Mouse (Mus musculus) MEL (cell line): ENCODE data around the gene Rcn2. TPM values are rescaled to one million over a fixed set of nuclear protein-coding genes. Genes with fewer than 3 reads are reported as not detected.

Experiments
- DNase-seq: peaks from one replicate; pipeline ENCODE4 v3.0.0; 2011; ENCODE audit warnings: low read depth, low spot score
- H3K27ac ChIP-seq: 2 replicates; pipeline ENCODE4 v1.5.1; 2012; ENCODE audit warnings: low read depth, mild to moderate bottlenecking, control low read depth, low read length, moderate library complexity; ENCODE audit not compliant: control insufficient read depth
- H3K27me3 ChIP-seq, 2 experiments: fragments of 150-350 bp in 1 of 2; sonication (generic) in 1 of 2; 2 replicates each; pipeline ENCODE4 v1.6.1; 2012; ENCODE audit warnings: low read length in 2 of 2, mild to moderate bottlenecking in 2 of 2, improper control_type of control experiment in 1 of 2, moderate library complexity in 1 of 2; ENCODE audit not compliant: insufficient read depth in 2 of 2, control insufficient read depth in 1 of 2
- H3K36me3 ChIP-seq, 2 experiments: 2 replicates each; pipeline ENCODE4 v1.6.1; 2012 to 2014; ENCODE audit warnings: low read length in 2 of 2, improper control_type of control experiment in 1 of 2, inconsistent platforms in 1 of 2, mild to moderate bottlenecking in 1 of 2; ENCODE audit not compliant: insufficient read depth in 2 of 2, control insufficient read depth in 1 of 2
- H3K4me1 ChIP-seq, 2 experiments: fragments of 150-350 bp in 1 of 2; sonication (generic) in 1 of 2; 2 replicates each; pipeline ENCODE4 v1.6.1; 2012; ENCODE audit warnings: low read length in 2 of 2, improper control_type of control experiment in 1 of 2, mild to moderate bottlenecking in 1 of 2; ENCODE audit not compliant: insufficient read depth in 2 of 2, control insufficient read depth in 1 of 2
- H3K4me3 ChIP-seq, 2 experiments: fragments of 150-350 bp in 1 of 2; sonication (generic) in 1 of 2; 2 replicates each; pipeline ENCODE4 v1.5.1; 2012; ENCODE audit warnings: low read depth in 2 of 2, low read length in 2 of 2, mild to moderate bottlenecking in 2 of 2, moderate library complexity in 2 of 2, control low read depth in 1 of 2, improper control_type of control experiment in 1 of 2; ENCODE audit not compliant: control insufficient read depth in 1 of 2, insufficient read depth in 1 of 2
- H3K79me2 ChIP-seq: 2 replicates; pipeline ENCODE4 v1.6.1; 2012; ENCODE audit warnings: mild to moderate bottlenecking, low read length, moderate library complexity; ENCODE audit not compliant: control insufficient read depth, poor library complexity, insufficient read depth
- H3K9ac ChIP-seq: 2 replicates; pipeline ENCODE4 v1.6.1; 2012; ENCODE audit warnings: low read depth, mild to moderate bottlenecking, control low read depth, low read length, moderate library complexity; ENCODE audit not compliant: control insufficient read depth, poor library complexity, severe bottlenecking
- H3K9me3 ChIP-seq: fragments of 150-350 bp; sonication (generic); replicated peaks from 2 replicates; pipeline ENCODE4 v1.6.1; 2012; ENCODE audit warnings: mild to moderate bottlenecking, low read length, improper control_type of control experiment, moderate library complexity; ENCODE audit not compliant: insufficient read depth
- CHD1 ChIP-seq: IDR thresholded peaks from 2 replicates; pipeline ENCODE4 v1.6.1; 2012; ENCODE audit warnings: low read depth, mild to moderate bottlenecking, inconsistent platforms, low read length, improper control_type of control experiment
- CHD2 ChIP-seq: IDR thresholded peaks from 2 replicates; pipeline ENCODE4 v1.6.1; 2011; ENCODE audit warnings: low read length, improper control_type of control experiment
- E2F4 ChIP-seq: IDR thresholded peaks from 2 replicates; pipeline ENCODE4 v1.6.1; 2011; ENCODE audit warnings: low read depth, low read length, improper control_type of control experiment, borderline replicate concordance
- ELF1 ChIP-seq: IDR thresholded peaks from 2 replicates; pipeline ENCODE4 v1.6.1; 2014; ENCODE audit warnings: low read depth, mild to moderate bottlenecking, inconsistent platforms, low read length, improper control_type of control experiment, moderate library complexity
- ETS1 ChIP-seq: IDR thresholded peaks from 2 replicates; pipeline ENCODE4 v1.6.1; 2012; ENCODE audit warnings: low read depth, mild to moderate bottlenecking, inconsistent platforms, low read length, improper control_type of control experiment, moderate library complexity
- GABPA ChIP-seq: IDR thresholded peaks from 2 replicates; pipeline ENCODE4 v1.6.1; 2012; ENCODE audit warnings: low read depth, mild to moderate bottlenecking, inconsistent platforms, low read length, improper control_type of control experiment, moderate library complexity
- HCFC1 ChIP-seq: IDR thresholded peaks from 2 replicates; pipeline ENCODE4 v1.6.1; 2012; ENCODE audit warnings: low read depth, mild to moderate bottlenecking, inconsistent platforms, low read length, improper control_type of control experiment, moderate library complexity
- KAT2A ChIP-seq: conservative IDR thresholded peaks from 2 replicates; pipeline ENCODE4 v1.6.1; 2012; ENCODE audit warnings: low read depth, low read length, improper control_type of control experiment, inconsistent platforms
- MAX ChIP-seq: IDR thresholded peaks from 2 replicates; pipeline ENCODE4 v1.6.1; 2011; ENCODE audit warnings: low read length, improper control_type of control experiment
- MEF2A ChIP-seq: IDR thresholded peaks from 2 replicates; pipeline ENCODE4 v1.6.1; 2014; ENCODE audit warnings: low read depth, mild to moderate bottlenecking, inconsistent platforms, low read length, improper control_type of control experiment; ENCODE audit not compliant: poor library complexity, insufficient replicate concordance, severe bottlenecking; ENCODE audit errors: extremely low read depth
- MXI1 ChIP-seq: IDR thresholded peaks from 2 replicates; pipeline ENCODE4 v1.6.1; 2011; ENCODE audit warnings: mild to moderate bottlenecking, low read depth, low read length, improper control_type of control experiment
- MYC ChIP-seq: IDR thresholded peaks from 2 replicates; pipeline ENCODE4 v1.6.1; 2011; ENCODE audit warnings: low read depth, mild to moderate bottlenecking, low read length, improper control_type of control experiment, moderate library complexity
- NELFE ChIP-seq: IDR thresholded peaks from 2 replicates; pipeline ENCODE4 v1.6.1; 2011; ENCODE audit warnings: low read depth, low read length, improper control_type of control experiment
- NRF1 ChIP-seq: IDR thresholded peaks from 2 replicates; pipeline ENCODE4 v1.6.1; 2014; ENCODE audit warnings: low read depth, mild to moderate bottlenecking, inconsistent platforms, low read length, improper control_type of control experiment, moderate library complexity; ENCODE audit not compliant: poor library complexity, insufficient read depth, severe bottlenecking
- POLR2AphosphoS5 ChIP-seq: IDR thresholded peaks from 2 replicates; pipeline ENCODE4 v1.6.1; 2012; ENCODE audit warnings: low read depth, borderline replicate concordance, mild to moderate bottlenecking, inconsistent platforms, low read length, moderate library complexity, mixed read lengths
- RCOR1 ChIP-seq: IDR thresholded peaks from 2 replicates; pipeline ENCODE4 v1.6.1; 2012; ENCODE audit warnings: low read depth, mild to moderate bottlenecking, inconsistent platforms, low read length, improper control_type of control experiment
- SIN3A ChIP-seq: IDR thresholded peaks from 2 replicates; pipeline ENCODE4 v1.6.1; 2012; ENCODE audit warnings: low read length, improper control_type of control experiment, inconsistent platforms
- SMC3 ChIP-seq: IDR thresholded peaks from 2 replicates; pipeline ENCODE4 v1.6.1; 2011; ENCODE audit warnings: low read depth, low read length, improper control_type of control experiment
- TAL1 ChIP-seq: IDR thresholded peaks from 2 replicates; pipeline ENCODE4 v1.6.1; 2012; ENCODE audit warnings: mild to moderate bottlenecking, inconsistent platforms, low read length, moderate library complexity, mixed read lengths
- TBP ChIP-seq: IDR thresholded peaks from 2 replicates; pipeline ENCODE4 v1.8.0; 2011; ENCODE audit warnings: low read depth, low read length, improper control_type of control experiment
- UBTF ChIP-seq: IDR thresholded peaks from 2 replicates; pipeline ENCODE4 v1.6.1; 2012; ENCODE audit warnings: low read depth, mild to moderate bottlenecking, inconsistent platforms, low read length, improper control_type of control experiment, moderate library complexity, borderline replicate concordance; ENCODE audit not compliant: insufficient read depth
- USF1 ChIP-seq: IDR thresholded peaks from 2 replicates; pipeline ENCODE4 v1.6.1; 2014; ENCODE audit warnings: low read depth, mild to moderate bottlenecking, inconsistent platforms, low read length, improper control_type of control experiment, moderate library complexity
- USF2 ChIP-seq, 2 experiments: IDR thresholded peaks; 2 replicates each; pipeline ENCODE4 v1.6.1; 2011 to 2012; ENCODE audit warnings: improper control_type of control experiment in 2 of 2, low read length in 2 of 2, borderline replicate concordance in 1 of 2, inconsistent platforms in 1 of 2, low read depth in 1 of 2, mild to moderate bottlenecking in 1 of 2; ENCODE audit not compliant: insufficient read depth in 1 of 2
- polyA plus RNA-seq, 2 experiments: library from polyadenylated mRNA; stranded (reverse) in 1 of 2; unstranded in 1 of 2; fragments of >175 nt in 1 of 2; fragments of >200 nt in 1 of 2; gene quantifications; 2 replicates each; pipeline versions ENCODE4 v1.2.1 to v1.2.4; 2012; ENCODE audit warnings: low replicate concordance in 2 of 2, low read depth in 1 of 2; ENCODE audit not compliant: insufficient read length in 2 of 2, insufficient read depth in 1 of 2, missing spikeins in 1 of 2
- total RNA-seq: library from RNA; depleted of rRNA; stranded (reverse); fragments of 300-350 nt; gene quantifications from 2 replicates; pipeline ENCODE4 v1.2.3, GENCODE M21; 2012

Rcn2 gene
- total and polyA plus RNA-seq, 3 experiments: 16.9 to 28.6 TPM; not detected in 1

DNA sequence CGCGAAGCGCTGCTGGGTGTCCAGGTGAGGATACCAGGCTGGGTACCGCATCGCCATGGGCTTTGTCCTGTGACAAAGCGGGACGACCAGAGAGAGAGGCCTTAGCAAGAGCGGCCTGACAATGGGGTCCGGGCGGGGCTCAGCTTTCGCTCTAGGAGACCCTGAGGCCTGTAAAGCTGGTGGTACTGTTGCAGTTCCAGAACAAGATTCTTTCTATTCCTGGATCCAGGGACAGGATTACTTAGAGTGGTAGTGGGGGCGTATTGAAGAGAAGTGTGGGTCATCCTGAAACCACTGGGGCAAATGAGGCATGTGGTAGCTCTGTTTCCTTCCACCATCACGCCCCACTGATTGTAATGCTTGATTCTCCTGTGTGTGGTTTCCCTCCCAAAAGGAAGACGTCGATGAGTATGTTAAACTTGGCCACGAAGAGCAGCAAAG, 556 bp downstream of the Rcn2 start:
- Histone ChIP-seq H3K27ac (peak overlapping the region; percentile 40), H3K36me3 (peaks cover 3 to 5% of the 10 kb centered on the region in 2 experiments; a peak in 3 of 4 replicates), H3K9ac (peak overlapping the region; percentile 87), H3K4me3 (peak overlapping the region; percentile 77 to 90), H3K4me1 (peaks cover 0 to 6% of the 10 kb centered on the region in 2 experiments; a peak in 1 of 4 replicates), H3K9me3 (no peaks in the 10 kb centered on the region), H3K27me3 (peaks cover 0 to 7% of the 10 kb centered on the region in 2 experiments; a peak in 3 of 4 replicates), H3K79me2 (no peaks in the 10 kb centered on the region; the same call in 1 of the 2 replicates)
- peak; percentile 88 for TF ChIP-seq MAX
- TF ChIP-seq MXI1: peak; percentile 8; the same call in 1 of the 2 replicates
- TF ChIP-seq GABPA: no peak
- TF ChIP-seq NELFE: no peak
- no peak for TF ChIP-seq POLR2AphosphoS5
- no peak for TF ChIP-seq RCOR1
- no peak for TF ChIP-seq NRF1
- TF ChIP-seq SIN3A: no peak
- 0 out of 2 replicates have a peak, but pooled peaks have one; percentile 31 for TF ChIP-seq E2F4
- TF ChIP-seq USF1: no peak
- no peak for TF ChIP-seq ELF1
- TF ChIP-seq KAT2A: no peak
- no peak for TF ChIP-seq SMC3
- TF ChIP-seq TBP: peak; percentile 25; the same call in 1 of the 2 replicates
- TF ChIP-seq USF2 (IDR thresholded peaks at IDR 0.05; ENCODE audit: borderline replicate concordance in 1 of 2, insufficient read depth in 1 of 2, low read depth in 1 of 2, low read length in 2 of 2): no peak
- TF ChIP-seq HCFC1: peak; percentile 7; the same call in 1 of the 2 replicates
- TF ChIP-seq MEF2A: no peak
- no peak for TF ChIP-seq TAL1
- TF ChIP-seq UBTF: no peak
- no peak for TF ChIP-seq CHD2
- TF ChIP-seq CHD1: no peak
- TF ChIP-seq ETS1: 0 out of 2 replicates have a peak, but pooled peaks have one; percentile 10
- TF ChIP-seq MYC: peak; percentile 34; the same call in 1 of the 2 replicates
- no peak for DNase-seq
